Mouse (Mus musculus): ENCODE data around the gene Mdm4. TPM values are rescaled to one million over a fixed set of nuclear protein-coding genes. Genes with fewer than 3 reads are reported as not detected.
A peak's percentile ranks its signal among the peaks of the same experiment; 100 is the strongest.

The Mdm4 gene
- polyA plus RNA-seq, 1 experiment = 490 TPM

DNA sequence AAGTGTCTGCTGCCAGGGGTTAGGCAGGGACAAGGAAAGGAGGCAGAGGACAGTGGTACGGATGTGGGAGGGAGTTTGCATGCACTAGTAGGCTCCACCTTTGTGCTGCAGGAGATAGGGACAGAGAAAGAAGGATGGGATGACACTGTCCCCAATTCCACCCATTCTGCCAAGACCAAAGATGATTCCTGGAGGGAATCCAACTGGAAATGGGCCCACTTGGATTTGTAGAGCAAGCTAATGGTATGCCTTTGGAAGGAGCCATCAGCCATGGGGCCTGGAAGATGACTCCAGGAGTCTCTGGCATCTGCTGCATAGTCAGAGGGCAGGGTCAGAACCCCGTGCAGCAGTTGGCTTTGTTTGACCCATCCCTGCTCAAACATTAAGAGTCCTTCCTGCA, 97.9 kb downstream of the Mdm4 start:
- H3K27ac ChIP-seq (ENCODE audit: insufficient read depth, low read length) = no peak overlapping the region
- H3K27me3 ChIP-seq (ENCODE audit: control insufficient read depth, insufficient read depth, low read length, poor library complexity, severe bottlenecking) = no peaks in the 10 kb centered on the region
- H3K9ac ChIP-seq (ENCODE audit: low read depth, poor library complexity, severe bottlenecking) = no peak overlapping the region
- H3K36me3 ChIP-seq (ENCODE audit: control insufficient read depth, insufficient read depth, low read length, poor library complexity, severe bottlenecking) = no peaks in the 10 kb centered on the region
- TF ChIP-seq EP300 (IDR thresholded peaks at IDR 0.05; ENCODE audit: insufficient read depth, low read depth, low read length) (no peak), CTCF (IDR thresholded peaks at IDR 0.05; ENCODE audit: low read depth, low read length) (no peak), POLR2A (IDR thresholded peaks at IDR 0.05; ENCODE audit: insufficient read depth, low read length) (no peak)
- H3K4me1 ChIP-seq (ENCODE audit: control insufficient read depth, insufficient read depth, low read length) = no peaks in the 10 kb centered on the region
- H3K4me3 ChIP-seq (ENCODE audit: low read depth, low read length) = no peak overlapping the region
- H3K9me3 ChIP-seq (replicated peaks; ENCODE audit: control insufficient read depth, insufficient read depth, low read length, poor library complexity, severe bottlenecking) = no peaks in the 10 kb centered on the region

DNA sequence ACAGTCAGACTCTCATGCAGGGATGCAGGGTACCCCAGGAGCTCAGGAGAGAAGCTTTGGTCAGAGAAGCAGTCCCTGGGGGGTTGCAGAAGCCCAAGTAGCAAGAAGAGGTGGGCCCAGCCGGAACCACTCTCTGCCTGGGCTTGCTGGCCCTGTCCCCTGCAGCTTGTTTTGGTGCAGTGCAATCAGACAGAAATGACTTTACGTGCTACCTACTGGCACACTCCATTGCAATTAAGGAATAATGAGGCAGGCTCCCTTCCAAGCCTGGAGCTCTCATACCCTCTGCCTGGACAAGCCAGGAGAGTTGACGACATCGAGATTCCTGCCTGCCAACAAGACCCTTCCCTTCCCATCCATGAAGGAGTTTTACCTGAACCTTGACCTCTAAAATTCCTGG, 100.1 kb downstream of the Mdm4 start:
- TF ChIP-seq CTCF (IDR thresholded peaks at IDR 0.05; ENCODE audit: low read depth, low read length) (no peak), EP300 (IDR thresholded peaks at IDR 0.05; ENCODE audit: insufficient read depth, low read depth, low read length) (no peak), POLR2A (IDR thresholded peaks at IDR 0.05; ENCODE audit: insufficient read depth, low read length) (no peak)
- Histone ChIP-seq H3K9me3 (replicated peaks; ENCODE audit: control insufficient read depth, insufficient read depth, low read length, poor library complexity, severe bottlenecking) (no peaks in the 10 kb centered on the region), H3K9ac (ENCODE audit: low read depth, poor library complexity, severe bottlenecking) (no peak overlapping the region), H3K36me3 (ENCODE audit: control insufficient read depth, insufficient read depth, low read length, poor library complexity, severe bottlenecking) (no peaks in the 10 kb centered on the region), H3K4me3 (ENCODE audit: low read depth, low read length) (no peak overlapping the region), H3K27ac (ENCODE audit: insufficient read depth, low read length) (no peak overlapping the region), H3K27me3 (ENCODE audit: control insufficient read depth, insufficient read depth, low read length, poor library complexity, severe bottlenecking) (no peaks in the 10 kb centered on the region), H3K4me1 (ENCODE audit: control insufficient read depth, insufficient read depth, low read length) (no peaks in the 10 kb centered on the region)

DNA sequence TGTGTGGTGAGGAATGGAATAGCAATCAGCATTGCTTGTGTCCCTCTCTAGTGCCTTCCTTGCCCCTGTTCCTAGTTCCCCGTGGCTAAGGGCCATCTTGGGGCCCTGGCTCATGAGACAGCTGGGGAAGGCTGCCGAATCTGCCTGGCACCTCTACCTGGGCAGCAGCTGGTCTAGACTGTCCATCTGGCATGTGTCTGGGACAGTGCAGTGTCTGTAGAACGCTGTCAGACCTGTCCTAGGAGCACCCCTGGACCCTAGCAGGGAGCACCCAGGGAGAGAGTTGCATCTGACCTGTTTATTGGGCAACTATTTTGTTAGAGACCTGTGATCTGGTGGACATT, 101.5 kb downstream of the Mdm4 start:
- no peaks in the 10 kb centered on the region for H3K4me1 ChIP-seq (ENCODE audit: control insufficient read depth, insufficient read depth, low read length)
- H3K9me3 ChIP-seq (replicated peaks; ENCODE audit: control insufficient read depth, insufficient read depth, low read length, poor library complexity, severe bottlenecking) = no peaks in the 10 kb centered on the region
- no peaks in the 10 kb centered on the region for H3K36me3 ChIP-seq (ENCODE audit: control insufficient read depth, insufficient read depth, low read length, poor library complexity, severe bottlenecking)
- no peak overlapping the region for H3K9ac ChIP-seq (ENCODE audit: low read depth, poor library complexity, severe bottlenecking)
- no peaks in the 10 kb centered on the region for H3K27me3 ChIP-seq (ENCODE audit: control insufficient read depth, insufficient read depth, low read length, poor library complexity, severe bottlenecking)
- H3K27ac ChIP-seq (ENCODE audit: insufficient read depth, low read length) = no peak overlapping the region
- 0 out of 2 replicates have a peak overlapping the region, but pooled peaks have one; percentile 3 for H3K4me3 ChIP-seq (ENCODE audit: low read depth, low read length)
- TF ChIP-seq CTCF (IDR thresholded peaks at IDR 0.05; ENCODE audit: low read depth, low read length) (no peak), POLR2A (IDR thresholded peaks at IDR 0.05; ENCODE audit: insufficient read depth, low read length) (no peak), EP300 (IDR thresholded peaks at IDR 0.05; ENCODE audit: insufficient read depth, low read depth, low read length) (no peak)

DNA sequence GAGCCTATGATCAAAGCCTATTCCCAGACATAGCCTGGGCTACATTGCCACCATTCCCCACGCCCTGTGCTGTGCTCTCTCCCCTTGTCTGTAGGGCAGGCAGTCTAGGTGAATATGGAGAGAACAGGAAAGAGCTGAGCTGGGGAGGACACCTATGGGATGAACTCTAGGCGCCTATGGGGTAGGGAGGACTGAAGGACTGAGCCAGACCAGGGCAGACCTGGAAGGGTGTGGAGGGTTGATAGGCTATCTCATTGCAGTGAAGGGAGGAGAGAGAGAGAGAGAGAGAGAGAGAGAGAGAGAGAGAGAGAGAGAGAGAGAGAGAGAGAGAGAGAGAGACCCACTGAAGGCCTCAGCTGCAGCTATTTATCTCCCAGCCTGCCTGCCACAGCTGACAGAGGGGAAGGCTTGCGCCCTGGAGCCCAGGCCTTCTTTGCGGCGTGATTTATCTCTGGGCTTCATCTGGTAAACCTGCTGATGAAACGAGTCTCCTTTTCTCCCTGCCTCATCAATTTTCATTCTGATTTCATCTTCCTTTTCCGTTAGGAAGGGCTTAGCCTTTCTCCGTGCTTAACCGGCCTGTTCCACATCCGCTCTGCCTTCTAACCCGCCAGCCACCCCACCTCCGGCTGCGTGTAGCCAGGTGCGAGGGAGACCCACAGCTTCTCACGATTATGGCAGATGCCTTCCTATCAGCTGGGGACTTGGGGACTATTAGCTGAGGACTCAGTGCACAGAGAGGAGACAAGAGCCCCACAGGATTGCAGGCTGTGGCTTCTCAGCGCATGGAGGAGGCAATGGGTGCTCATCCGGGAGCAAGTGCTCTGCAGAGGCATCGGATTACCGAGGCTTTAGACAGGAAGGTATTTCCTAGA, 102.1 kb downstream of the Mdm4 start:
- TF ChIP-seq EP300 (IDR thresholded peaks at IDR 0.05; ENCODE audit: insufficient read depth, low read depth, low read length) (no peak), CTCF (IDR thresholded peaks at IDR 0.05; ENCODE audit: low read depth, low read length) (no peak), POLR2A (IDR thresholded peaks at IDR 0.05; ENCODE audit: insufficient read depth, low read length) (no peak)
- Histone ChIP-seq H3K36me3 (ENCODE audit: control insufficient read depth, insufficient read depth, low read length, poor library complexity, severe bottlenecking) (no peaks in the 10 kb centered on the region), H3K9ac (ENCODE audit: low read depth, poor library complexity, severe bottlenecking) (no peak overlapping the region), H3K4me1 (ENCODE audit: control insufficient read depth, insufficient read depth, low read length) (no peaks in the 10 kb centered on the region), H3K27ac (ENCODE audit: insufficient read depth, low read length) (no peak overlapping the region), H3K27me3 (ENCODE audit: control insufficient read depth, insufficient read depth, low read length, poor library complexity, severe bottlenecking) (no peaks in the 10 kb centered on the region), H3K4me3 (ENCODE audit: low read depth, low read length) (peak overlapping the region; percentile 3; the same call in 1 of the 2 replicates), H3K9me3 (replicated peaks; ENCODE audit: control insufficient read depth, insufficient read depth, low read length, poor library complexity, severe bottlenecking) (no peaks in the 10 kb centered on the region)

DNA sequence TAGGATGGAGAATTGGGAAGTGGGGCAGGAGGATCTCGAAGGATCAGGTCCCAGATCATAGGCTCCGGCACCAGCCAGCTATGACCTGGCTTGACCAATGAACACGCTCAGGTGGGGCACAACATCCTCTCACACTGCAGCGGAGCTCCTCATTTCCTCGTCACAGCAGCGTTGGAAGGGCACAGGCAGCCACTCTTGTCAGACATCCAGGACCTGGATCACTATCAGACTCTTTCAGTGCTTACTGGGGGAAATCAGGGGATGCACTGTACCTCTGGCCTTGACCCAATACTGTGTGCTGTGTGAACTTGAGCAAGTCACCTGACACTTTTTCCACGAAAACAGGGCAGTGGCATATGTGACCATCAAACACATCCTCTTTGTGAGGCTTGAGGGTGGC, 105.1 kb downstream of the Mdm4 start:
- Histone ChIP-seq H3K9me3 (replicated peaks; ENCODE audit: control insufficient read depth, insufficient read depth, low read length, poor library complexity, severe bottlenecking) (no peaks in the 10 kb centered on the region), H3K27me3 (ENCODE audit: control insufficient read depth, insufficient read depth, low read length, poor library complexity, severe bottlenecking) (no peaks in the 10 kb centered on the region), H3K4me3 (ENCODE audit: low read depth, low read length) (no peak overlapping the region), H3K9ac (ENCODE audit: low read depth, poor library complexity, severe bottlenecking) (no peak overlapping the region), H3K4me1 (ENCODE audit: control insufficient read depth, insufficient read depth, low read length) (peaks cover 3% of the 10 kb centered on the region), H3K36me3 (ENCODE audit: control insufficient read depth, insufficient read depth, low read length, poor library complexity, severe bottlenecking) (no peaks in the 10 kb centered on the region), H3K27ac (ENCODE audit: insufficient read depth, low read length) (no peak overlapping the region)
- TF ChIP-seq POLR2A (IDR thresholded peaks at IDR 0.05; ENCODE audit: insufficient read depth, low read length) = no peak
- TF ChIP-seq EP300 (IDR thresholded peaks at IDR 0.05; ENCODE audit: insufficient read depth, low read depth, low read length) = no peak
- TF ChIP-seq CTCF (IDR thresholded peaks at IDR 0.05; ENCODE audit: low read depth, low read length) = no peak

DNA sequence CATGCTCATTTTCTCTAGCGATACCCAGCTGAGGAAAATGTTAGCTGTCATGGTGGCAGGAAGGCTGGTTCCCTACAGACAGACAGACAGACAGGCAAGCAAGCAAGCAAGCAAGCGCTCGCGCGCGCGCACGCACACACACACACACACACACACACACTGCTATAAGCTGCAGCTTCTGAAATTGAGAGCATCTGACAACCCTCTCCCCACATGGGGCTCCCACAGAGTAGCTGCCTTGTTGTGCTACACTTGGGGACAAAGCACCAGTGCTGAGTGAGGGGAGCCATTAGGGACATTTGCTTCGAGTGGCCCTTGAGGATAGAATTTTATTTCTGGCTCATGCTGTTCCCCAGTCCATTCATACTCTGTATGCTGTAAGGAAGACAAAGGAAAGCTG, 108.1 kb downstream of the Mdm4 start:
- H3K4me3 ChIP-seq (ENCODE audit: low read depth, low read length) = no peak overlapping the region
- H3K9me3 ChIP-seq (replicated peaks; ENCODE audit: control insufficient read depth, insufficient read depth, low read length, poor library complexity, severe bottlenecking) = no peaks in the 10 kb centered on the region
- no peak overlapping the region for H3K9ac ChIP-seq (ENCODE audit: low read depth, poor library complexity, severe bottlenecking)
- H3K27me3 ChIP-seq (ENCODE audit: control insufficient read depth, insufficient read depth, low read length, poor library complexity, severe bottlenecking) = no peaks in the 10 kb centered on the region
- no peaks in the 10 kb centered on the region for H3K36me3 ChIP-seq (ENCODE audit: control insufficient read depth, insufficient read depth, low read length, poor library complexity, severe bottlenecking)
- peaks cover 3% of the 10 kb centered on the region for H3K4me1 ChIP-seq (ENCODE audit: control insufficient read depth, insufficient read depth, low read length)
- TF ChIP-seq POLR2A (IDR thresholded peaks at IDR 0.05; ENCODE audit: insufficient read depth, low read length) (no peak), CTCF (IDR thresholded peaks at IDR 0.05; ENCODE audit: low read depth, low read length) (no peak), EP300 (IDR thresholded peaks at IDR 0.05; ENCODE audit: insufficient read depth, low read depth, low read length) (no peak)
- H3K27ac ChIP-seq (ENCODE audit: insufficient read depth, low read length) = no peak overlapping the region
